In genomic region chr15:78247659-78248058, GRCm38 (mm10) we compare ENCODE assay signal across 22 mouse cellular contexts. TPM values are rescaled to one million over a fixed set of nuclear protein-coding genes. Genes with fewer than 3 reads are reported as not detected.
DNase-seq lines count a peak whose midpoint lies in the region; ATAC-seq and TF ChIP-seq lines count a peak whose summit lies in the region.
"Had no signal": no experiment of that assay in that cellular context is flagged by ENCODE, and none has a peak within 500 bp of the region (broad histone marks: within the 10 kb centered on the region; RNA-seq: fewer than 3 reads in every experiment).

No protein-coding gene starts in this region.

- H3K4me3 ChIP-seq in liver, postnatal 0 days (ENCODE audit: low read depth, low read length) = peak overlapping the region; percentile 35
- H3K4me3 ChIP-seq in liver, embryonic 11.5 days (ENCODE audit: low read depth, low read length) = no peak overlapping the region
- H3K4me3 ChIP-seq in forebrain, embryonic 16.5 days (replicated peaks; ENCODE audit: low read length) = no peak overlapping the region
- H3K4me3 ChIP-seq: heart, embryonic 13.5 days; layer of hippocampus, adult 2 months; limb, embryonic 10.5 days; neural tube, embryonic 13.5 days had no signal

- H3K36me3 ChIP-seq in liver, postnatal 0 days (replicated peaks; ENCODE audit: insufficient read depth, low read length) = no peaks in the 10 kb centered on the region
- no peaks in the 10 kb centered on the region for H3K36me3 ChIP-seq in liver, embryonic 11.5 days (ENCODE audit: control insufficient read depth, insufficient read depth, low read length)
- H3K36me3 ChIP-seq in splenic B cell, adult 2 months (ENCODE audit: control insufficient read depth, insufficient read depth, low read length, poor library complexity, severe bottlenecking) = peaks cover 12% of the 10 kb centered on the region
- no peaks in the 10 kb centered on the region for H3K36me3 ChIP-seq in forebrain, embryonic 16.5 days (ENCODE audit: control insufficient read depth, insufficient read depth)
- H3K36me3 ChIP-seq: heart, embryonic 13.5 days; limb, embryonic 10.5 days; neural tube, embryonic 13.5 days had no signal

- TF ChIP-seq EP300 in liver, postnatal 0 days (IDR thresholded peaks at IDR 0.05; ENCODE audit: low read depth) = no peak

- H3K27ac ChIP-seq in liver, postnatal 0 days (ENCODE audit: low read depth) = peak overlapping the region; percentile 76
- H3K27ac ChIP-seq in liver, embryonic 11.5 days (ENCODE audit: low read depth, low read length) = no peak overlapping the region
- no peak overlapping the region for H3K27ac ChIP-seq in forebrain, embryonic 16.5 days (ENCODE audit: low read length)
- H3K27ac ChIP-seq: layer of hippocampus, adult 2 months; limb, embryonic 10.5 days; neural tube, embryonic 13.5 days had no signal

- no peaks in the 10 kb centered on the region for H3K27me3 ChIP-seq in liver, postnatal 0 days (ENCODE audit: insufficient read depth, low read length)
- H3K27me3 ChIP-seq in liver, embryonic 11.5 days (replicated peaks; ENCODE audit: control insufficient read depth, insufficient read depth, low read length) = no peaks in the 10 kb centered on the region; the same call in 1 of the 2 replicates
- H3K27me3 ChIP-seq in splenic B cell, adult 2 months (ENCODE audit: control insufficient read depth, insufficient read depth, low read length, poor library complexity, severe bottlenecking) = no peaks in the 10 kb centered on the region
- H3K27me3 ChIP-seq in forebrain, embryonic 16.5 days (replicated peaks; ENCODE audit: control insufficient read depth, insufficient read depth, low read length) = no peaks in the 10 kb centered on the region
- H3K27me3 ChIP-seq: neural tube, embryonic 13.5 days had no signal

- peak overlapping the region; percentile 59 for H3K4me2 ChIP-seq in liver, postnatal 0 days (ENCODE audit: low read depth, low read length)
- H3K4me2 ChIP-seq in liver, embryonic 11.5 days = no peak overlapping the region
- no peak overlapping the region for H3K4me2 ChIP-seq in forebrain, embryonic 16.5 days (ENCODE audit: low read length)
- H3K4me2 ChIP-seq: heart, embryonic 13.5 days; lung, embryonic 14.5 days; neural tube, embryonic 13.5 days had no signal

- 21% methylated on average over 2 of the region's 2 CpGs for WGBS in liver, postnatal 0 days (ENCODE audit: insufficient replicate concordance)
- WGBS in liver, embryonic 11.5 days = 60% methylated on average over 2 of the region's 2 CpGs
- 69% methylated on average over 2 of the region's 2 CpGs for WGBS in forebrain, embryonic 16.5 days

- H3K9me3 ChIP-seq in liver, postnatal 0 days (ENCODE audit: low read length) = no peaks in the 10 kb centered on the region
- H3K9me3 ChIP-seq in liver, embryonic 11.5 days (ENCODE audit: control insufficient read depth, low read length) = no peaks in the 10 kb centered on the region
- no peaks in the 10 kb centered on the region for H3K9me3 ChIP-seq in forebrain, embryonic 16.5 days (ENCODE audit: control insufficient read depth, low read length)
- H3K9me3 ChIP-seq: heart, embryonic 13.5 days; limb, embryonic 10.5 days; neural tube, embryonic 13.5 days had no signal

- peak overlapping the region; percentile 9 for H3K9ac ChIP-seq in liver, postnatal 0 days (replicated peaks)
- H3K9ac ChIP-seq in liver, embryonic 11.5 days (ENCODE audit: low read depth, low read length) = no peak overlapping the region
- H3K9ac ChIP-seq in forebrain, embryonic 16.5 days (replicated peaks; ENCODE audit: low read depth, low read length) = no peak overlapping the region
- H3K9ac ChIP-seq: lung, embryonic 14.5 days; neural tube, embryonic 13.5 days had no signal

- no peak for TF ChIP-seq CTCF in liver, postnatal 0 days (IDR thresholded peaks at IDR 0.05; ENCODE audit: low read depth)

- ATAC-seq in liver, postnatal 0 days = peak; percentile 13; the same call in 1 of the 2 replicates
- ATAC-seq in liver, embryonic 11.5 days (replicated peaks; ENCODE audit: low FRiP score) = no peak
- peak; percentile 48 for ATAC-seq in megakaryocyte, adult 5-6 weeks (ENCODE audit: poor library complexity, severe bottlenecking)
- ATAC-seq in forebrain, embryonic 16.5 days = no peak
- ATAC-seq: inflammation-experienced regulatory T-cells, adult 6 months had no signal

- peak; percentile 59 for DNase-seq in liver, postnatal 0 days
- no peak for DNase-seq in liver, embryonic 11.5 days (ENCODE audit: low spot score)
- DNase-seq in lung, adult 18-20 months = peak; percentile 51 to 60
- DNase-seq in splenic B cell, adult 2 months (ENCODE audit: low read depth, low spot score) = peak; percentile 63
- no peak for DNase-seq in c-Kit-positive CD71-positive TER-119-positive erythroid progenitor cells, embryonic 14.5 days (ENCODE audit: low spot score)
- DNase-seq in cerebellum, postnatal 4 days (ENCODE audit: low spot score in 2 of 2) = no peak
- DNase-seq: adrenal gland, postnatal 14 days; cerebellum, postnatal 25 days; gastrocnemius, postnatal 25 days; lung, embryonic 14.5 days; midbrain, embryonic 14.5 days had no signal

- peaks cover 8% of the 10 kb centered on the region; the same call in 1 of the 2 replicates for H3K4me1 ChIP-seq in liver, postnatal 0 days (ENCODE audit: insufficient read depth)
- H3K4me1 ChIP-seq in liver, embryonic 11.5 days (replicated peaks; ENCODE audit: control insufficient read depth, insufficient read depth, low read length) = peaks cover 3% of the 10 kb centered on the region; the same call in 1 of the 2 replicates
- no peaks in the 10 kb centered on the region for H3K4me1 ChIP-seq in forebrain, embryonic 16.5 days (replicated peaks; ENCODE audit: control insufficient read depth, insufficient read depth, low read length)
- H3K4me1 ChIP-seq: limb, embryonic 10.5 days; neural tube, embryonic 13.5 days had no signal

RNA-seq across cellular contexts. Expression of gene Ncf4, which starts 3.1 kb away (rescaled TPM):
- polyA plus RNA-seq in liver, postnatal 0 days (2015; fragmentation: Nextera tagmentation; extraction: Ambion mirVana) = 55.5 and 56.7 TPM in 2 replicates
- polyA plus RNA-seq in liver, embryonic 11.5 days (2014; fragmentation: Nextera tagmentation; extraction: Ambion mirVana) = 18.8 and 19.8 TPM in 2 replicates
- 367 and 392 TPM in 2 replicates for total RNA-seq in megakaryocyte, adult 5-6 weeks (2015)
- 250 and 266 TPM in 2 replicates for total RNA-seq in megakaryocyte, adult 5-6 weeks (2017)
- polyA plus RNA-seq in forebrain, embryonic 16.5 days (2015; fragmentation: Nextera tagmentation; extraction: Ambion mirVana) = 0.53 and 0.83 TPM in 2 replicates

RNA-seq across cellular contexts. Expression of gene Pvalb, which starts 41.5 kb away (rescaled TPM):
- polyA plus RNA-seq in liver, postnatal 0 days (2015; fragmentation: Nextera tagmentation; extraction: Ambion mirVana) = 2.4 TPM in 1 of 2 replicates, not detected in the other
- polyA plus RNA-seq in liver, embryonic 11.5 days (2014; fragmentation: Nextera tagmentation; extraction: Ambion mirVana) = not detected in 2 replicates
- not detected in 2 replicates for total RNA-seq in megakaryocyte, adult 5-6 weeks (2015)
- total RNA-seq in megakaryocyte, adult 5-6 weeks (2017) = not detected in 2 replicates
- polyA plus RNA-seq in forebrain, embryonic 16.5 days (2015; fragmentation: Nextera tagmentation; extraction: Ambion mirVana) = not detected in 2 replicates
- total RNA-seq: adrenal gland, postnatal 14 days; hematopoietic stem cell, adult 5-6 weeks; MEL had no signal
- polyA plus RNA-seq: embryonic facial prominence, embryonic 11.5 days; inflammation-experienced regulatory T-cells, adult 6 months; kidney, embryonic 14.5 days; limb, embryonic 10.5 days; lung, embryonic 14.5 days had no signal

RNA-seq across cellular contexts. Expression of gene Csf2rb2, which starts 57.9 kb away (rescaled TPM):
- 2.2 and 2.6 TPM in 2 replicates for polyA plus RNA-seq in liver, postnatal 0 days (2015; fragmentation: Nextera tagmentation; extraction: Ambion mirVana)
- 1.5 and 1.8 TPM in 2 replicates for polyA plus RNA-seq in liver, embryonic 11.5 days (2014; fragmentation: Nextera tagmentation; extraction: Ambion mirVana)
- total RNA-seq in megakaryocyte, adult 5-6 weeks (2015) = 34.0 and 38.5 TPM in 2 replicates
- total RNA-seq in megakaryocyte, adult 5-6 weeks (2017) = 8.2 and 12.2 TPM in 2 replicates
- 0.06 and 0.15 TPM in 2 replicates for polyA plus RNA-seq in forebrain, embryonic 16.5 days (2015; fragmentation: Nextera tagmentation; extraction: Ambion mirVana)

Comparison
In these comparisons a context has a peak if more than half of its experiments do, and no peak if none do; other contexts are left out.
1. ATAC-seq: peak in liver, postnatal 0 days (single experiment) and megakaryocyte, adult 5-6 weeks (single experiment); none in liver, embryonic 11.5 days (single experiment) and forebrain, embryonic 16.5 days (single experiment).
2. DNase-seq: peak in liver, postnatal 0 days (single experiment), lung, adult 18-20 months (2 of 2) and splenic B cell, adult 2 months (single experiment); none in liver, embryonic 11.5 days (single experiment), c-Kit-positive CD71-positive TER-119-positive erythroid progenitor cells, embryonic 14.5 days (single experiment) and cerebellum, postnatal 4 days (0 of 2).
3. RNA of gene Ncf4, which starts 3.1 kb away (polyA plus RNA-seq): 55.5 to 56.7 TPM in liver, postnatal 0 days and 18.8 to 19.8 TPM in liver, embryonic 11.5 days; 0.53 to 0.83 TPM in forebrain, embryonic 16.5 days; every median in the first group is over 10 times any median in the second.